Mouse (Mus musculus): ENCODE measurements around the gene Gm28053. TPM values are rescaled to one million over a fixed set of nuclear protein-coding genes. Genes with fewer than 3 reads are reported as not detected.
"Not testable (repeated sequence)": the region's sequence is repeated elsewhere in the genome, so short reads cannot be mapped to it uniquely, and the experiment has no call there.

Gene Gm28053
- polyA plus RNA-seq, 1 experiment, result not detected

- Histone ChIP-seq H3K4me3 (ENCODE audit: insufficient read depth, low read length) (no peak overlapping the region), H3K27ac (ENCODE audit: insufficient read depth, low read depth, low read length) (no peak overlapping the region), H3K4me1 (ENCODE audit: control insufficient read depth, insufficient read depth, low read length) (0 out of 2 replicates have a peak, but pooled peaks cover 3% of the 10 kb centered on the region)
- TF ChIP-seq CTCF (IDR thresholded peaks at IDR 0.05; ENCODE audit: low read depth, low read length) (no peak), POLR2A (IDR thresholded peaks at IDR 0.05; ENCODE audit: borderline replicate concordance, low read depth, low read length) (no peak)
Observed at GRCm38 (mm10) chr6:48679701-48680100, 38.7 kb upstream of the Gm28053 start.

GRCm38 (mm10) chr6:48680421-48680820 lies 38.0 kb upstream of the Gm28053 start:
- H3K4me1 ChIP-seq (ENCODE audit: control insufficient read depth, insufficient read depth, low read length), result 0 out of 2 replicates have a peak, but pooled peaks cover 3% of the 10 kb centered on the region
- TF ChIP-seq POLR2A (IDR thresholded peaks at IDR 0.05; ENCODE audit: borderline replicate concordance, low read depth, low read length) (no peak), CTCF (IDR thresholded peaks at IDR 0.05; ENCODE audit: low read depth, low read length) (no peak)
- H3K4me3 ChIP-seq (ENCODE audit: insufficient read depth, low read length), result no peak overlapping the region
- no peak overlapping the region for H3K27ac ChIP-seq (ENCODE audit: insufficient read depth, low read depth, low read length)

DNA sequence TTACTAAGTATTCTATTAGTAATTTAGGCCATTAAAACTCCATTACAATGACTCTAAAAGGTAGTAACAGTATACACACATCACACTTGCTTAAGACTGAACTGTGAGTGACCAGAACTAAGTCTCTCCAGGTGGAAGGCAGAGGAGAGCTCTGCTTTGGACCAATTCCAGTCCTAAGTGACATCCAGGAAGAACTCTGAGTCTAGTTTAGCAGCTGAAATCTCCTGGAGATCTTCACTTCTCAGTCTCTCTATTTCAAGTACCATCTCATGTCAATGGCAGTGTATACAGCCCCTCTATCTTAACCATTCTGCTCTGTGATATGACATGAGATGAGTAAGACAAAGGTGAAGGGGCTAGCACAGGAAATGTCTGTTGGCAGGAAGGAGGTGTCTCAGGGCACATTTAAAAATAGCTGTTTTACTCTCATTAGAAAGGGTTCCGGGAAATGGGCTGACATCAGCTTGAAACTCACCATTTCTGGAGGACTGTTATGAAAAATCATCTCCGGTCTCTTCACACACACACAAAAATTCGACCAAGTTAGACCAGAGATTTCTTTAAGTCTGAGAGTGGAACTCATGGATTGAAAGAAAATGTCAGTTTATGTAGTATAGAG lies 36.8 kb upstream of the Gm28053 start:
- Histone ChIP-seq H3K27ac (ENCODE audit: insufficient read depth, low read depth, low read length) (no peak overlapping the region), H3K4me3 (ENCODE audit: insufficient read depth, low read length) (no peak overlapping the region), H3K4me1 (ENCODE audit: control insufficient read depth, insufficient read depth, low read length) (peaks cover under 1% of the 10 kb centered on the region)
- TF ChIP-seq CTCF (IDR thresholded peaks at IDR 0.05; ENCODE audit: low read depth, low read length) (no peak), POLR2A (IDR thresholded peaks at IDR 0.05; ENCODE audit: borderline replicate concordance, low read depth, low read length) (no peak)

DNA sequence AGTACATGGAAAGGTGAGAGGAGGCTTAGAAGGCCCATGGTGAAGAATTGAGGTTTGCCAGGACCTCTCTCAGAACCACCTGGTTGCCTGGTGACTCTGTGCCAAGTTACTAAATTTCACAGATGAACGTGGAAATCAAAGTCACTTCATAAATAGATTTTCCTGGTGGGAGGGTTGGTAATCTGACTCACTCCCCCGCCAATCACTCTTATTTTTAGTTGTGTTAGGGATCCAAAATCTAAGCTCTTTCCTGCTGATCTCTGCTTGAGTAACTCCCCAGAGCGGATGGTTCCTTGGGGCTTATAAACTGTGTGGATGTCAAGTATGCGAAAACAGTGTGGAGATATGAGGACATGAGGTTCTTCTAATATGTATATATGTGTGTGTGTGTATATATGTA lies 36.1 kb upstream of the Gm28053 start:
- Histone ChIP-seq H3K4me3 (ENCODE audit: insufficient read depth, low read length) (no peak overlapping the region), H3K4me1 (ENCODE audit: control insufficient read depth, insufficient read depth, low read length) (peaks cover 6% of the 10 kb centered on the region), H3K27ac (ENCODE audit: insufficient read depth, low read depth, low read length) (no peak overlapping the region)
- no peak for TF ChIP-seq POLR2A (IDR thresholded peaks at IDR 0.05; ENCODE audit: borderline replicate concordance, low read depth, low read length)
- no peak for TF ChIP-seq CTCF (IDR thresholded peaks at IDR 0.05; ENCODE audit: low read depth, low read length)

DNA sequence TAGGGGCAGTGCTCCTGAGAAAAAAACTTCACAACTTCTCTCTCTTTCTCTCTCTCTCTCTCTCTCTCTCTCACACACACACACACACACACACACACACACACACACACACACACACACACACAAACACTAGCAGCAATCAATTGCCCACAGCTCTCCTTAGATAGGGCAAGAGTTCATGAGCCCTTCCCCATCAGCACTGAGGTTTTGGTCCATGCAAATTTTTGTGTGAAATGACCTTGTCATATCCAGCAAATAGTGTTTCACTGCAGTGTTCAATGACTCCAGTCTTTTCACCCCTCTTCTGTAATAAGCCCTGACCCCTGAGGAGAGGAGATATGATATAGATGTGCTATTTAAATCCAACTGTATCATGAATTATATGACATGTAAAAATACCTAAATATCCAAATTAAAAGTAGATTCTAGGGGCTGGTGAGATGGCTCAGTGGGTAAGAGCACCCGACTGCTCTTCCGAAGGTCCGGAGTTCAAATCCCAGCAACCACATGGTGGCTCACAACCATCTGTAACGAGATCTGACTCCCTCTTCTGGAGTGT lies 35.1 kb upstream of the Gm28053 start:
- not testable (repeated sequence) for H3K4me3 ChIP-seq (ENCODE audit: insufficient read depth, low read length); H3K4me1 ChIP-seq (ENCODE audit: control insufficient read depth, insufficient read depth, low read length); H3K27ac ChIP-seq (ENCODE audit: insufficient read depth, low read depth, low read length)

- TF ChIP-seq CTCF (IDR thresholded peaks at IDR 0.05; ENCODE audit: low read depth, low read length), result no peak
- TF ChIP-seq POLR2A (IDR thresholded peaks at IDR 0.05; ENCODE audit: borderline replicate concordance, low read depth, low read length), result no peak
- Histone ChIP-seq H3K4me3 (ENCODE audit: insufficient read depth, low read length) (no peak within 1 kb of the TSS), H3K27ac (ENCODE audit: insufficient read depth, low read depth, low read length) (no peak within 1 kb of the TSS), H3K4me1 (ENCODE audit: control insufficient read depth, insufficient read depth, low read length) (peaks cover 8% of the 10 kb centered on the region)
Observed at GRCm38 (mm10) chr6:48684319-48684718, 34.1 kb upstream of the Gm28053 start, which contains the start of gene Gimap4. TSS of gene Gimap4 (plus strand) at chr6:48684549.

DNA sequence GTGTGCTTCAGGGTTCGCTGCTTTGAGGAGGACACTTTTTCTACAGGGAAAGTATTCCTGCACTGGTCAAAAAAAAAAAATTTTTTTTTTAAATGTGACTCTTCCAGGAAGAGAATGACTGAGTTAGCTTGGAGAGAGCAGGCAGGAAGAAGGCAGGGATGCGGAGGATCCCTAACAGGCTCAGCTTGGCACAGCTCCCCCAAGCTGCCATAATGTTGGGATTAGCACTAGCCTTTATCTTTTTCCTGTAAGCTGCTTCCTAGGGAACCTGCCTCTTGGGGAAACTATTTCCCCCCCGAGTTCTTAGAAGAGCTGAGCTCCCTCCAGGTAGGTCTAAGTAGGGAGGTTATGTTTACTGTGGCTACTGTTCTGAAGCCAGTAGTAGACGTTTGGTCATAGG lies 33.6 kb upstream of the Gm28053 start:
- H3K4me1 ChIP-seq (ENCODE audit: control insufficient read depth, insufficient read depth, low read length), result peaks cover 8% of the 10 kb centered on the region
- H3K4me3 ChIP-seq (ENCODE audit: insufficient read depth, low read length), result no peak overlapping the region
- no peak overlapping the region for H3K27ac ChIP-seq (ENCODE audit: insufficient read depth, low read depth, low read length)
- TF ChIP-seq POLR2A (IDR thresholded peaks at IDR 0.05; ENCODE audit: borderline replicate concordance, low read depth, low read length), result no peak
- TF ChIP-seq CTCF (IDR thresholded peaks at IDR 0.05; ENCODE audit: low read depth, low read length), result no peak

DNA sequence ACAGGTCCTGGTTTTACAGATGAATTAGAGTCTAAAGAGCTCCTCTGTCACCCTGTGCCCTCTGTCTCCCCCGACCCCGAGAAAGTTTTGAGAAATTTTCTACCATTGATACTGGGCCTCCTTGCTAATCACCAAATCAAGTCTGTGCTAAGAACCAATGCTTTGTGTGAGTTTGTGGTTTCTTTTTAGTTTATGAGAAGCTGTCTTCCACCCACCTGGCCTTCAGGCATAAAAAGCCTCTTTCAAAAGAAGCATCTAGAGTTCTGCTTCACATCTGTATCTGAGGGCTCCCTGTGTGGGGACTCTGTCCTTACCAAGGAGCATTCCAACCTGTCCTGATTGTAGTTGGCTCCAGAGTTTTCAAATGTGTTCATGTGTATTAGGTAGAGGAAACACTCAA lies 33.2 kb upstream of the Gm28053 start:
- TF ChIP-seq CTCF (IDR thresholded peaks at IDR 0.05; ENCODE audit: low read depth, low read length) (no peak), POLR2A (IDR thresholded peaks at IDR 0.05; ENCODE audit: borderline replicate concordance, low read depth, low read length) (no peak)
- Histone ChIP-seq H3K4me1 (ENCODE audit: control insufficient read depth, insufficient read depth, low read length) (peaks cover 8% of the 10 kb centered on the region), H3K27ac (ENCODE audit: insufficient read depth, low read depth, low read length) (no peak overlapping the region), H3K4me3 (ENCODE audit: insufficient read depth, low read length) (no peak overlapping the region)

DNA sequence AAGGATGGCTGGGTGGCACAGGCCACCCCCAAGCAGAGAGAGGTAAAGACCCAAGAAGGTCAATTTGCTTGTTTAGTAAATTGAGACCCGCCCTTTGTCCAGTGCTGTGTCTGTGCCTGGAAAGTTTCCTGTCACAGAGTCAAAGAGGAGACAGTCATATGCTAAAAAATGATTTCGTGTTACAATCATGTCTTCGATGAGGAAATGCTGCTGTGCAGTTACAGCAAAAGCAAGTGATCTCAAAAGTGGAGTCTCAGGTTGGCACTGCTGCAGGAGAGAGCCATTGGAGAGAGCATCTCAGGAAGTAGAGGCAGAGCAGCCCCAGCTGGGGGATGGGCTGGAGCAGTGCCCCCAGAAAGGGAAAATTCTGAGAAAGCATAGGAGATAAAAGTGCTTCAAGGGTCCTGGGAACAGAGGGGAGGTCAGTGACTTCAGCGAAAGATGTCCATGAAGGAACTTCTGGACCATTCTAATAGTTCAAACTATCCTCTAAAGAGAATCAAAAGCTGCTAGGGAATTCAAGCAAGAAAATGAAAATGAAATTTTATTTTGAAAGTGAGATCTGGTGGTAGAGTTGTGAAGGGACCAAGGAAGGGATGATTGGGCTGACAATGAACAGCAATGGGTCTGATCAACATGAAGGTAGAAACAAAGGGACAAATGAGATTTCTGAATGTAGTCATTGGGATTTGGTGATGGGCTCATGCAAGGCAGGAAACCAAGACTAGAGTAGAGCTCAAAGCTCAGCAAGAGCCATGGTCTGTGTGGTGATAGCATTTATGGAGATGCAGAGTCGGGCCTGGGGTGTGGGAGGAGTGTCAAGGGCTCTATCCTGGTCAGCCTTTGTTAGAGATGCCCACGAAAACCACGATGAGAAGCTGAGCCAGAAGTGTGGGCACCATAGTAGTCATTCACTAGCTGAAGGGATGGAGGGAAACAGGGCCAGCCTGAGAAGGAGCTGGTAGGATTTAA lies 32.4 kb upstream of the Gm28053 start:
- Histone ChIP-seq H3K4me1 (ENCODE audit: control insufficient read depth, insufficient read depth, low read length) (peaks cover 8% of the 10 kb centered on the region), H3K27ac (ENCODE audit: insufficient read depth, low read depth, low read length) (no peak overlapping the region), H3K4me3 (ENCODE audit: insufficient read depth, low read length) (no peak overlapping the region)
- TF ChIP-seq POLR2A (IDR thresholded peaks at IDR 0.05; ENCODE audit: borderline replicate concordance, low read depth, low read length), result no peak
- TF ChIP-seq CTCF (IDR thresholded peaks at IDR 0.05; ENCODE audit: low read depth, low read length), result no peak

DNA sequence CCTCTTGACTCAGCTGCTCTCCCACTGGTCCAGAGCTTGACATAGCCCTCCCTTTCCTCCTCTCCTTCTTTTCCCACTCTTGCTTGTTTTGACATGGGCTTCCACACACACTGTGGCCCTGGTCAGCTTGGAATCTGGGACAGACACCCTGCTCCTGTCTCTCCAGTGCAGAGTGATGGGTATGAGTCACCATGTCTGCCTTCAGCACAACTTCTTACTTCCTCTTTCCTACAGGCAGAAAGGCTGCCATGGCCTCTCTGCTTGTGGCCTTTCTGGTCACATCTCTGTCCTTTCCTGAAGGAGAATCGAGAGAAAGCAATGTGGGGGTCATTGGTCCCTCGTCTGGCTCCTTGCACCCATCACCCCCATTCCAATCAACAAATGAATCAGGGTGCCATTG lies 31.3 kb upstream of the Gm28053 start:
- peaks cover 8% of the 10 kb centered on the region for H3K4me1 ChIP-seq (ENCODE audit: control insufficient read depth, insufficient read depth, low read length)
- no peak overlapping the region for H3K4me3 ChIP-seq (ENCODE audit: insufficient read depth, low read length)
- TF ChIP-seq CTCF (IDR thresholded peaks at IDR 0.05; ENCODE audit: low read depth, low read length) (no peak), POLR2A (IDR thresholded peaks at IDR 0.05; ENCODE audit: borderline replicate concordance, low read depth, low read length) (no peak)
- no peak overlapping the region for H3K27ac ChIP-seq (ENCODE audit: insufficient read depth, low read depth, low read length)

All from bone marrow macrophage, adult 2 months (primary cell).